Mouse (Mus musculus) megakaryocyte, embryonic 14.5 days (primary cell): ENCODE results near the gene Luzp1.

Source experiments
- FLI1 ChIP-seq: IDR thresholded peaks from 2 replicates; pipeline ENCODE4 v1.6.1; 2012; ENCODE audit warnings: low read length, inconsistent platforms, mixed read lengths
- GATA1 ChIP-seq: IDR thresholded peaks from 3 replicates; pipeline ENCODE4 v1.6.1; 2012; ENCODE audit warnings: mixed read lengths, low read length, inconsistent platforms, borderline replicate concordance

DNA sequence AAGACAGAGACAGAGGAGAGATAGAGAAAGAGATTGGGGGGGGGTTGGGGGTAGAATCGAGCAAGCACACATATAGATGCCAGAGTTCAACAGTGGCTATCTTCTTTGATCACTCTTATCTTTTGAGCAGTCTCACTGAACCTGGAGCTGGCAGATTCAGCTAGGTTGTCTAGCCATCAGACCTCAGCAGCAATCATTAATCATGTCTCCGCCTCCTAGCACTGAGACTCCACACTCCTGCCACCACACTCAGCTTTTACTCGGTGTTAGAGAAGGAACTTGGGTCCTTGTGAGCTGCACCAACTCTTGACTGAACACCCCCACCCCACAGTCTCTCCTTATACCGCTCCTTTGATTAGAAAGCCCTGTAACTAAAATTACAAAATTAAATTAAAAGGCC is 122.5 kb downstream of the Luzp1 start:
- TF ChIP-seq GATA1: no peak
- TF ChIP-seq FLI1: no peak
